Mouse (Mus musculus): ENCODE measurements around the gene Gm10160.

Gene Gm10160

GRCm38 (mm10) chr7:81829379-81829894 lies 26.2 kb downstream of the Gm10160 start, which contains the start of gene Btbd1:
Btbd1 (minus strand) TSS chr7:81829431.
- no peak for TF ChIP-seq CTCF (conservative IDR thresholded peaks at IDR 0.05; ENCODE audit: low read length)
- 0 out of 2 replicates have a peak, but pooled peaks cover 2% of the 10 kb centered on the region for H3K27me3 ChIP-seq (ENCODE audit: insufficient read depth, low read length)
- H3K4me1 ChIP-seq (replicated peaks; ENCODE audit: low read depth, low read length), result peaks cover 32% of the 10 kb centered on the region
- peak within 1 kb of the TSS; percentile 85 for H3K4me3 ChIP-seq (replicated peaks; ENCODE audit: low read length)
- H3K9me3 ChIP-seq (ENCODE audit: low read length), result no peaks in the 10 kb centered on the region
- H3K36me3 ChIP-seq (ENCODE audit: insufficient read depth, low read length), result peaks cover 6% of the 10 kb centered on the region; the same call in 1 of the 2 replicates

GRCm38 (mm10) chr7:81828681-81829378 lies 26.8 kb downstream of the Gm10160 start:
- no peaks in the 10 kb centered on the region for H3K9me3 ChIP-seq (ENCODE audit: low read length)
- H3K36me3 ChIP-seq (ENCODE audit: insufficient read depth, low read length), result peaks cover 10% of the 10 kb centered on the region; the same call in 1 of the 2 replicates

GRCm38 (mm10) chr7:81827806-81828667 lies 27.6 kb downstream of the Gm10160 start:
- peak overlapping the region; percentile 85 for H3K4me3 ChIP-seq (replicated peaks; ENCODE audit: low read length)
- TF ChIP-seq NANOG (IDR thresholded peaks at IDR 0.05; ENCODE audit: borderline replicate concordance, low read length), result no peak
- TF ChIP-seq CTCF (conservative IDR thresholded peaks at IDR 0.05; ENCODE audit: low read length), result no peak
- no peak for TF ChIP-seq POU5F1 (IDR thresholded peaks at IDR 0.05; ENCODE audit: borderline replicate concordance, low read length)

More at GRCm38 (mm10) chr7:81828681-81829378, 26.8 kb downstream of the Gm10160 start:
- H3K27me3 ChIP-seq (ENCODE audit: insufficient read depth, low read length), result 0 out of 2 replicates have a peak, but pooled peaks cover 2% of the 10 kb centered on the region
- peak overlapping the region; percentile 85 for H3K4me3 ChIP-seq (replicated peaks; ENCODE audit: low read length)
- H3K4me1 ChIP-seq (replicated peaks; ENCODE audit: low read depth, low read length), result peaks cover 32% of the 10 kb centered on the region
- TF ChIP-seq CTCF (conservative IDR thresholded peaks at IDR 0.05; ENCODE audit: low read length), result no peak
- TF ChIP-seq NANOG (IDR thresholded peaks at IDR 0.05; ENCODE audit: borderline replicate concordance, low read length), result no peak
- TF ChIP-seq POU5F1 (IDR thresholded peaks at IDR 0.05; ENCODE audit: borderline replicate concordance, low read length), result no peak

GRCm38 (mm10) chr7:81825381-81825780 lies 30.2 kb downstream of the Gm10160 start:
- TF ChIP-seq POU5F1 (IDR thresholded peaks at IDR 0.05; ENCODE audit: borderline replicate concordance, low read length) (no peak), NANOG (IDR thresholded peaks at IDR 0.05; ENCODE audit: borderline replicate concordance, low read length) (no peak), CTCF (conservative IDR thresholded peaks at IDR 0.05; ENCODE audit: low read length) (no peak)
- Histone ChIP-seq H3K27me3 (ENCODE audit: insufficient read depth, low read length) (0 out of 2 replicates have a peak, but pooled peaks cover 2% of the 10 kb centered on the region), H3K4me3 (replicated peaks; ENCODE audit: low read length) (no peak overlapping the region), H3K36me3 (ENCODE audit: insufficient read depth, low read length) (peaks cover 10% of the 10 kb centered on the region; the same call in 1 of the 2 replicates), H3K4me1 (replicated peaks; ENCODE audit: low read depth, low read length) (peaks cover 32% of the 10 kb centered on the region), H3K9me3 (ENCODE audit: low read length) (no peaks in the 10 kb centered on the region)

More at GRCm38 (mm10) chr7:81827806-81828667, 27.6 kb downstream of the Gm10160 start:
- Histone ChIP-seq H3K4me1 (replicated peaks; ENCODE audit: low read depth, low read length) (peaks cover 32% of the 10 kb centered on the region), H3K9me3 (ENCODE audit: low read length) (no peaks in the 10 kb centered on the region), H3K36me3 (ENCODE audit: insufficient read depth, low read length) (peaks cover 10% of the 10 kb centered on the region; the same call in 1 of the 2 replicates), H3K27me3 (ENCODE audit: insufficient read depth, low read length) (0 out of 2 replicates have a peak, but pooled peaks cover 2% of the 10 kb centered on the region)

GRCm38 (mm10) chr7:81824906-81825305 lies 30.7 kb downstream of the Gm10160 start:
- Histone ChIP-seq H3K4me1 (replicated peaks; ENCODE audit: low read depth, low read length) (peaks cover 32% of the 10 kb centered on the region), H3K4me3 (replicated peaks; ENCODE audit: low read length) (no peak overlapping the region), H3K9me3 (ENCODE audit: low read length) (no peaks in the 10 kb centered on the region), H3K36me3 (ENCODE audit: insufficient read depth, low read length) (peaks cover 10% of the 10 kb centered on the region; the same call in 1 of the 2 replicates), H3K27me3 (ENCODE audit: insufficient read depth, low read length) (0 out of 2 replicates have a peak, but pooled peaks cover 2% of the 10 kb centered on the region)
- TF ChIP-seq NANOG (IDR thresholded peaks at IDR 0.05; ENCODE audit: borderline replicate concordance, low read length), result no peak
- no peak for TF ChIP-seq CTCF (conservative IDR thresholded peaks at IDR 0.05; ENCODE audit: low read length)
- TF ChIP-seq POU5F1 (IDR thresholded peaks at IDR 0.05; ENCODE audit: borderline replicate concordance, low read length), result no peak

GRCm38 (mm10) chr7:81806067-81806466 lies 49.5 kb downstream of the Gm10160 start:
- Histone ChIP-seq H3K36me3 (ENCODE audit: insufficient read depth, low read length) (peaks cover 23% of the 10 kb centered on the region), H3K27me3 (ENCODE audit: insufficient read depth, low read length) (no peaks in the 10 kb centered on the region), H3K9me3 (ENCODE audit: low read length) (no peaks in the 10 kb centered on the region), H3K4me3 (replicated peaks; ENCODE audit: low read length) (no peak overlapping the region), H3K4me1 (replicated peaks; ENCODE audit: low read depth, low read length) (no peaks in the 10 kb centered on the region)
- TF ChIP-seq POU5F1 (IDR thresholded peaks at IDR 0.05; ENCODE audit: borderline replicate concordance, low read length) (no peak), NANOG (IDR thresholded peaks at IDR 0.05; ENCODE audit: borderline replicate concordance, low read length) (no peak), CTCF (conservative IDR thresholded peaks at IDR 0.05; ENCODE audit: low read length) (no peak)
